Mouse (Mus musculus): ENCODE measurements around the gene Glra2. TPM values are rescaled to one million over a fixed set of nuclear protein-coding genes. Genes with fewer than 3 reads are reported as not detected.
A peak's percentile ranks its signal among the peaks of the same experiment; 100 is the strongest.
"Not testable (repeated sequence)": the region's sequence is repeated elsewhere in the genome, so short reads cannot be mapped to it uniquely, and the experiment has no call there.

Gene Glra2
- total RNA-seq (2022): 1 to 10 TPM; 5.2 to 6.8 (median 5.7) TPM

DNA sequence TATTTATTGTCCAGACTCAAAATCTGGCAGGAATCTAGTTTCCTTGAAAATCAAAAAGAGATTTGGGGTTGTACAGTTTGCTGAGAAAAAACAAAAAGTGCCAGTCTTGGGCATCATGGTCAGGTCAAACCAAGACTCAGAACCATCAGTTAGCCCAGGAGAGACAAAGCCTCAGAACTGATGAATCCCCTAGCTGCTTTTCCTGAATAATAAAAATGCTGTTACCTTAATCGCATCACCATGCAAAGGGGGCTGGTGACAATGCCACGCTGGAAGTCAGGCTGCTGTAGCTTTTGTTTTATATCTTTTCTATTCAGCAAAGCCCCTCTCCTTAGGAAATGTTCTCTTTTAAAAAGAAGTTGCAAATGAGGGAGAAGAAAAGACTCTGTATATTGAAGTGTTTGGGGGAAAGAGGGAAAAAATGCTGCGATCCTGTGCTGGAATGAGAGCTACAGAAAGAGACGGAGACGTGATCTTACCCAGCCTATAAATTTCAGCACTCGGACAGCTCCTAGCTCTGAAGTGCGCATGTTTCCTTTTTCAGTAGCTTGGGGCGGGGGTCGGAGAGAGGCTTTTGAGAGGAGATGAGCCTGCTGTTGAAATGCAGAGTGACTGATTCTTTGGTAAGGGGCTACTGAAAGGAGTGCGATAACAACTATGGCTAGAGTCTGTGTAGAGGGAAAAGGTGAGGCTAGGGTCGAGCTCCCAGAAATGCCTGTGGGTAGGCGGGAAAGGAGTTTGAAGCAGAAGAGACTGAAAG lies at the start of gene Glra2:
Gene Glra2 (minus strand): TSS at position 455 of the 760 bp plus-strand sequence.
- no peak for DNase-seq (ENCODE audit: low spot score in 2 of 2)

DNA sequence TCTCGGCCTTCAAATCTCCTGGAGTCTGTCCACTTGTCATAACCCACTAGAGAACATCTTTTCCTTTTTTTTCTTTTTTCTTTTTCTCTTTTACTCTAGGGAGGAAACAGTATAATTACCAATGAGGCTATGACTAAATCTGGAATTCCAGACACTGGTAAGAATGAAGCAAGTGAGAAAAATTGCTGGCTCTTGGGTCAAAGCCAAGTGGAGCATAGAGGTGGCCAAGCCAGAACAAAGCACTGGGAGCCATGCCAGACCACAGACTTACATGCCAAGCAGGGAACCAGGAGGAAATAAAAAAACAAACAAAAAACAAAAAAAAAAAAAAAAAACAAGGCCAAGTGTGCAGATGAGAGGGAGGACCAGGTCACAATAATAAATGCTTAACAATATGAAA lies 35.6 kb upstream of the Glra2 start:
- peak; percentile 5 to 11 for DNase-seq (ENCODE audit: low spot score in 2 of 2)

DNA sequence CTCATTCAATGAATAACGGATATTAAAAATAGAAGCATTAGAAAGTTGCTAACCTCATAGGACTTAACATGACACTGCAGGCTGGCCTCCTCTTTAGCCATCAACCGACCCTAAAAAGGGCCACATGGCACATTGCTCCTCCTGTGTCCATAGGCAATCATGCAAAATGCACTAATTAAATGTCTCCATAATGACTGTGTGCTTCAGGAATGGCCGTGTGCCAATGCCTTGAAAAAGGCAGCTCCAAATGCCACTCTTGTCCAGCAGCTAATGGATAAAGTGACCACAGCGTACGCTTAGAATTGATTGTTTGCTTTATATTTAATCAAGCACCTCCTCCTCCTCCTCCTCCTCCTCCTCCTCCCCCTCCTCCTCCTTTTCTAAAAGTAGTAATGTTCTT lies 17.4 kb upstream of the Glra2 start:
- DNase-seq (ENCODE audit: low spot score in 2 of 2): no peak

DNA sequence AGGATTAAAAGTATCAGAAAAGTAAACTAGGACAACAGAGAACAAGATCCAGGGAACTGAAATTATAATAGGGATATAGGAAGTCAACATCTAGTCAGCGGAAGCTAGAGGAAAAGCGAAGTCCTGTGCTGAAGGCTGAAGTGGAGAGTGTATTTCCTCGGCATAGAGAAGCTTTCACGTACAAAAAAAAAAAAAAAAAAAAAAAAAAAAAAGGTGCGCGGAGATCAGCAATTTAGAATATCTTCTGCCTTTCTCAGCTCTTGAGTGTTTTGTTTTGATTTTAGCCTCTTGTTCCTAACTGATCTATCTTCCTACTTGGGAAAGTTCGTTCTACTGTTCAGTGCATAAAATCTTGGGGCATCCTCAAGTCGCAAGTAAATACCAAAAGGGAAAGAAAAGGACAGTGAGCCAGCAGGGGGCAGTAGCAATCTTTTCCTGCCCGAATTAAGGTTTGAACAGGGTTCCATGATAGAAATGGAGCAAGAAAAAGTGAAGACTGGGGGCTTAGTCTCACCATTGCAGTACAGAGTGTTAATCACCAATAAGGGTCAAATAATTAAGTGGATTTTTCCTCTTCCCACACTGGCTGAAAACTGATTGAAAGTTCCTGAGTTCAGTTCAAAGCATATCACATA lies 623 bp upstream of the Glra2 start:
- peak in 1 of 2 experiments; percentile 48 for DNase-seq (ENCODE audit: low spot score in 2 of 2)

DNA sequence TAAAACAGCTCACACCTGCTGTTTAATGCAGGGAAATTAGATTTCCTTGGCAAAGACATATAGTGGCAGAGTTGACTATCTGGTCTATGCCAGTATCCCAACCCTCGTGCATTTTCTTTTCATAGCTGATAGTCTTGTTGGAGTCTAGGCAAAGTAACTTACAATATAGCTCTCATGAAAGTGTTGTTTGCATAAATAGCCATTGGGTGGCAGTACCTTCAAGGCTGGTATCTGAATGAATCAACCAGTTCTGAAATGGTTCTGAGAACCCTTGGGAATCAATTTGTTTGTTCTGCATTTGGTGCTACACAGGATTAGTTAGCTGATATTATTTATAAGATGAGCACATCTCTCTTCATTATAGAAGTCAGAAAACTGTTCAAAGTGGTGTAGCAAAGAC lies 133.6 kb downstream of the Glra2 start:
- no peak for DNase-seq (ENCODE audit: low spot score in 2 of 2)

DNA sequence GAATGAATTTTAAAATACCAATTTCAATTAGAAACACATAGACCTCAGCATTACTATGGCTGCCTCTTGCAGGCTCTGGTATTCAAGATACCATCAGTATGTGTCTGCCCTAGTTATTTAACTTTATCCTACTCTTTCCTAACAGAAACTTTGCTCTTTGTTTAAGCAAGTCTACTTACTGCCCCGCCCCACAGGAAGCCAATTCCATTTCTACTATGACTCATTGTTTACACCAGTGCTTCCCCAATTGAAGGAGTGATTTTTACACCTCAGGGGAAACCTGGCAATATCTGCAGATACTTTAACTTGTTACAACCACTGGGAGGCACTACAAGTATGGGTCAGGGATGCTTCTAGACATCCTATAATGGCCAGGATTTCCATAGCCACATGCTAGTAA lies 136.0 kb downstream of the Glra2 start:
- no peak for DNase-seq (ENCODE audit: low spot score in 2 of 2)

DNA sequence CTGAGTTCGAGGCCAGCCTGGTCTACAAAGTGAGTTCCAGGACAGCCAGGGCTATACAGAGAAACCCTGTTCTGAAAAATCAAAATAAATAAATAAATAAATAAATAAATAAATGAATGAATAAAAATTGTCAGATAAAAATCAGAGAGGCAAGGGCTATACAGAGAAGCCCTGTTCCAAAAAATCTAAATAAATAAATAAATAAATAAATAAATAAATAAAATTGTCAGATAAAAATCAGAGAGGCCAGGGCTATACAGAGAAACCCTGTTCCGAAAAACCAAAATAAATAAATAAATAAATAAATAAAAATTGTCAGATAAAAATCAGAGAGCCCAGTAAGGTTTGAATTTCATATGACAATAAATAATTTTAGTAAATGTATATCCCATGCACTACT lies 144.2 kb downstream of the Glra2 start:
- DNase-seq (ENCODE audit: low spot score in 2 of 2): not testable (repeated sequence)

DNA sequence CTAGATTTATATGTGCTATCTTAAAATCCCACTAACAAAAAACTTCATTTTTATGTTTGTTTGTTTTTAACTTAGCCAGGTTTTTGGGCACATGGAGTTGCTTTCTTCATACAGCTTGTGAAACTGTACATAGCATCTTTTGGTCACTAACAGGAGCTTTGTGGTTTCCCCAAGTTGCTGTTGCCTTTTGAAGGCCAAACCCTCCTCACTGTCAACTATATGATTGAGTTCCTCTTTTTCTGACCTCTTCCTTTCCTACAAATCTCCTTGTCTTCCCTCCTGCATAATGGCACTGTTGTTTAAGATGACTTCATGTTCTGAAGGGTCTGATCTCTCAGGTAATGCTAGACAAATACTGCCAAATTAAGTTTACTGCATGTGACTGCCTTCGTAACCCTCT lies 170.6 kb downstream of the Glra2 start:
- DNase-seq (ENCODE audit: low spot score in 2 of 2): no peak

DNA sequence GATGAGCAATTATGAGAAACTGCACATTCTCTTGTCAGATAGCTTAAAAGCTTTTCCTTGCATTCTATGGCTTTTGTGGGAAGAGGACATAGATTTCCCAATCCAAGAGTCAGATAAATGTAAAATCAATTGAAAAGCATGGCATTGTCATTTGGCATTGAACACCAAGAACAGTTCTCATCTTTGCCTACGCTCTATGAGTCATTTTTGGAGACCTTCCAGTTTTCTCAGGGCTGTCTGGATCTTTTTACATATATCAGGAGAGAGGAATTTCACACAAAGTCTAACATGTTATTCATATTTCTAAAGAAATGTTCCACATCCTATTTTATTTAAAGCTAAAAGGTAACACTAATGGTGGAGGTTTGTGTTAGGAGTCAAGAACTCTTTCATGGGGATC lies 223.0 kb downstream of the Glra2 start:
- DNase-seq (ENCODE audit: low spot score in 2 of 2): no peak
